Mouse (Mus musculus) gastrocnemius, postnatal 10 days (tissue): ENCODE measurements around the gene Mical2. TPM values are rescaled to one million over a fixed set of nuclear protein-coding genes. Genes with fewer than 3 reads are reported as not detected.

Source experiments
- DNase-seq: peaks from one replicate; pipeline ENCODE4 v3.0.0; 2021; ENCODE audit warnings: mixed read lengths
- total RNA-seq, 2 experiments: library from RNA; stranded (reverse); gene quantifications; 2 replicates each; pipeline ENCODE4 v1.2.3; 2021

The Mical2 gene
- total RNA-seq, 2 experiments from 2014 or later, result 41.4 to 50.9 TPM

- DNase-seq, result peak; percentile 84
Measured at GRCm38 (mm10) chr7:112400175-112400574, 174.5 kb downstream of the Mical2 start.

- DNase-seq, result no peak
Measured at GRCm38 (mm10) chr7:112405061-112405460, 179.4 kb downstream of the Mical2 start.

GRCm38 (mm10) chr7:112405578-112405977 lies 179.9 kb downstream of the Mical2 start:
- DNase-seq, result no peak

GRCm38 (mm10) chr7:112407597-112407996 lies 181.9 kb downstream of the Mical2 start:
- DNase-seq, result no peak

- DNase-seq, result no peak
Measured at GRCm38 (mm10) chr7:112409991-112410390, 184.3 kb downstream of the Mical2 start.

GRCm38 (mm10) chr7:112413286-112413685 lies 187.6 kb downstream of the Mical2 start:
- no peak for DNase-seq

GRCm38 (mm10) chr7:112416058-112416526 lies 190.4 kb downstream of the Mical2 start:
- no peak for DNase-seq

GRCm38 (mm10) chr7:112416730-112417513 lies 191.3 kb downstream of the Mical2 start:
- no peak for DNase-seq

- DNase-seq, result no peak
Measured at GRCm38 (mm10) chr7:112417598-112417997, 191.9 kb downstream of the Mical2 start.

GRCm38 (mm10) chr7:112423438-112423837 lies 197.8 kb downstream of the Mical2 start:
- DNase-seq, result no peak

GRCm38 (mm10) chr7:112426811-112427210 lies 201.2 kb downstream of the Mical2 start:
- DNase-seq, result no peak

GRCm38 (mm10) chr7:112427357-112428157 lies 201.9 kb downstream of the Mical2 start, which contains the start of gene Parva:
Gene Parva (plus strand): TSS chr7:112427505.
- peak; percentile 76 for DNase-seq

- peak; percentile 88 for DNase-seq
Measured at GRCm38 (mm10) chr7:112428158-112428535, 202.5 kb downstream of the Mical2 start.

GRCm38 (mm10) chr7:112439846-112440245 lies 214.2 kb downstream of the Mical2 start:
- DNase-seq, result no peak

- no peak for DNase-seq
Measured at GRCm38 (mm10) chr7:112444152-112444984, 218.7 kb downstream of the Mical2 start.

GRCm38 (mm10) chr7:112444985-112445367 lies 219.3 kb downstream of the Mical2 start:
- DNase-seq, result no peak

GRCm38 (mm10) chr7:112446498-112446897 lies 220.8 kb downstream of the Mical2 start:
- no peak for DNase-seq

- no peak for DNase-seq
Measured at GRCm38 (mm10) chr7:112449954-112450700, 224.5 kb downstream of the Mical2 start.

GRCm38 (mm10) chr7:112452471-112452870 lies 226.8 kb downstream of the Mical2 start:
- no peak for DNase-seq

- DNase-seq, result no peak
Measured at GRCm38 (mm10) chr7:112453805-112454214, 228.2 kb downstream of the Mical2 start.

- DNase-seq, result no peak
Measured at GRCm38 (mm10) chr7:112454380-112454779, 228.7 kb downstream of the Mical2 start.
